Mouse (Mus musculus) forebrain, embryonic 13.5 days (tissue): ENCODE results near the gene Bloc1s5. TPM values are rescaled to one million over a fixed set of nuclear protein-coding genes. Genes with fewer than 3 reads are reported as not detected.

Experiments used
- ATAC-seq: fragments of 200-750 bp; cut with Nextera tagmentation; 2 replicates; pipeline ENCODE4 v1.8.0; 2017
- H3K27ac ChIP-seq: fragments of 300-500 bp; sonication (generic); 2 replicates; pipeline ENCODE4 v1.5.1; 2015; ENCODE audit warnings: inconsistent platforms, mild to moderate bottlenecking, moderate library complexity
- H3K27me3 ChIP-seq: fragments of 300-500 bp; sonication (generic); 2 replicates; pipeline ENCODE4 v1.6.1; 2015; ENCODE audit warnings: mild to moderate bottlenecking, inconsistent platforms
- H3K36me3 ChIP-seq: fragments of 300-500 bp; sonication (generic); 2 replicates; pipeline ENCODE4 v1.6.1; 2015; ENCODE audit warnings: mild to moderate bottlenecking, inconsistent platforms; ENCODE audit not compliant: poor library complexity, severe bottlenecking
- H3K4me1 ChIP-seq: fragments of 300-500 bp; sonication (generic); 2 replicates; pipeline ENCODE4 v1.6.1; 2015; ENCODE audit warnings: inconsistent platforms
- H3K4me2 ChIP-seq: fragments of 300-500 bp; sonication (generic); 2 replicates; pipeline ENCODE4 v1.6.1; 2015; ENCODE audit warnings: inconsistent platforms, mild to moderate bottlenecking, moderate library complexity
- H3K4me3 ChIP-seq: fragments of 300-500 bp; sonication (generic); 2 replicates; pipeline ENCODE4 v1.5.1; 2015; ENCODE audit warnings: mild to moderate bottlenecking, inconsistent platforms
- H3K9ac ChIP-seq: fragments of 300-500 bp; sonication (generic); 2 replicates; pipeline ENCODE4 v1.6.1; 2015; ENCODE audit warnings: mild to moderate bottlenecking, inconsistent platforms
- H3K9me3 ChIP-seq: fragments of 300-500 bp; sonication (generic); replicated peaks from 2 replicates; pipeline ENCODE4 v1.6.1; 2016; ENCODE audit warnings: inconsistent platforms
- WGBS: fragments of 180-500 bp; shearing (Covaris S2); methylation state at CpG from one replicate; pipeline ENCODE4 v1.1.7; 2015; 5-methylcytosine and 5-hydroxymethylcytosine counted together
- polyA plus RNA-seq: library from polyadenylated mRNA; unstranded; fragments of >200 nt; fragmentation: Nextera tagmentation; extraction: Ambion mirVana; gene quantifications from 2 replicates; pipeline ENCODE4 v1.2.1, GENCODE M21; 2015

Bloc1s5 gene
- polyA plus RNA-seq, 1 experiment from 2014 or later = 24.3 TPM

DNA sequence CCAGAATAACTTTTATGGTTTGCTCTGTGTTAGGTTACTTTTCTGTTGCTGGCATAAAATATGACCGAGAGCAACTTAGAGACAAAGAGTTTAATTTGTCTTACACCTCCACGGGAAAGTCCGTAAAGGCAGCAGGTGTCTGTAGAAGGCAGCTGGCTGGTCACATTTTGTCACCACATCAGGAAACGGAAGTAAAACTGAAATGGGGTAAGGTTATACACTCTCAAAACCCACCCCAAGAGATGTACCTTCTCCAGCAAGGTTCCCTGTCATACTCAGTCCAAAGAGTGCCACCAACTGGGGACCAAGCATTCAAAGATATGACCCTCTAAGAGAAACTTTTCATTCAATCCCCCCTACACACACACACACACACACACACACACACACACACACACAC is 88.2 kb downstream of the Bloc1s5 start:
- H3K36me3 ChIP-seq = no peaks in the 10 kb centered on the region
- no peak for ATAC-seq
- no peak overlapping the region for H3K9ac ChIP-seq

DNA sequence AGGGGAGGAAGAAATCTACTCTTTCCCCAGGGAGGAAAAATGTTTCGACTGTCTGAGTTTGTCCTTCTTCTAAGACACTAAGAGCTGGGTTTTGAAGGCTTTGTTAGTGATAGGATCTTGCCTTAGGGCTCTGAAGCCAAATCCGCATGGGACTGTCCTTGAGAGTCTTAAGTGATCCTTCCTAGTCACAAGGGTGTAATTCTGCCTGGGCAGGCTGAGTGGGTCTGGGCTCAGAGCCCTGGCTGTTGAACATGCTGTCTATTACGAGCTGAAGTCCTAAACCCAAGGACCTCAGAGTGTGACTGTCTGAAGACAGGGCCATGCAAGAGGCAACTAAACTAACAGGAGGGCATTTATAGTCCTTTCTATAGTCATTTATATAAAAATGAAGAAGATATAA is 89.4 kb downstream of the Bloc1s5 start:
- Histone ChIP-seq H3K9me3 (no peaks in the 10 kb centered on the region), H3K9ac (no peak overlapping the region), H3K4me1 (0 out of 2 replicates have a peak, but pooled peaks cover 3% of the 10 kb centered on the region), H3K4me2 (no peak overlapping the region), H3K4me3 (no peak overlapping the region), H3K27ac (no peak overlapping the region), H3K36me3 (no peaks in the 10 kb centered on the region), H3K27me3 (no peaks in the 10 kb centered on the region)
- 78% methylated on average over 3 of the region's 3 CpGs for WGBS
- no peak for ATAC-seq

More for the DNA sequence above, 88.2 kb downstream of the Bloc1s5 start:
- Histone ChIP-seq H3K9me3 (no peaks in the 10 kb centered on the region), H3K4me1 (0 out of 2 replicates have a peak, but pooled peaks cover 3% of the 10 kb centered on the region), H3K4me2 (no peak overlapping the region), H3K27me3 (no peaks in the 10 kb centered on the region), H3K4me3 (no peak overlapping the region), H3K27ac (no peak overlapping the region)
- 93% methylated on average over 4 of the region's 4 CpGs for WGBS

- Histone ChIP-seq H3K27ac (no peak overlapping the region), H3K4me2 (no peak overlapping the region), H3K27me3 (no peaks in the 10 kb centered on the region), H3K9ac (no peak overlapping the region), H3K36me3 (no peaks in the 10 kb centered on the region), H3K9me3 (no peaks in the 10 kb centered on the region), H3K4me1 (0 out of 2 replicates have a peak, but pooled peaks cover 3% of the 10 kb centered on the region), H3K4me3 (no peak overlapping the region)
- 89% methylated on average over 8 of the region's 8 CpGs for WGBS
- no peak for ATAC-seq
Measured at GRCm38 (mm10) chr13:38544769-38545445, 90.0 kb downstream of the Bloc1s5 start.

DNA sequence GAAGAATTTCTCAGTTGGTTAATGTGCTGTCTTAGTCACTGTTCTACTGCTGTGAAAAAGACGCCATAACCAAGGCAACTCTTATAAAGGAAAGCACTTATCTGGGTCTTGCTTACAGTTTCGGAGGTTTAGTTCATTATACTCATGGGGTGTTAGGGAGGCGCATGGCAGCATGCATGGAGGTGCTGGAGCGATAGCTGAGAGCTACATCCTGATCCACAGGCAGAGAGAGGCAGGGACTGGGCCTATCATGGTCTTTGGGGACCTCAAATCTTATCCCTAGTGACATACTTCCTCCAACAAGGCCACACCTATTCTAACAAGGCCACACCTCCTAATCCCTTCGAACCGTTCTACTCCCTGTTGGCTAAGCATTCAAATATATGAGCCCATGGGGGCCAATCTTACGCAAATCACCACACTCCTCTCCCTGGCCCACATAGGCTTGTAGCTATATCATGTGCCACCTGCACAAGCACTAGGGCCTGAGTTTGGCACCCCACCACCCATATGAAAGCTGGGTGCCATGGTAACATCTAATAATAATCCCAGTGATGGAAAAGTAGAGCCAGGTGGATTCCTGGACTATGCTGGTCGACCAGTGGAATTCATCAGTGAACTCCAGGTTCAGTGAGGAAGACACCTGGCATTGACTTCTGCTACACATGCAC is 91.3 kb downstream of the Bloc1s5 start:
- Histone ChIP-seq H3K27me3 (no peaks in the 10 kb centered on the region), H3K4me2 (no peak overlapping the region), H3K27ac (no peak overlapping the region), H3K9me3 (no peaks in the 10 kb centered on the region), H3K9ac (no peak overlapping the region), H3K4me1 (0 out of 2 replicates have a peak, but pooled peaks cover 3% of the 10 kb centered on the region), H3K4me3 (no peak overlapping the region), H3K36me3 (no peaks in the 10 kb centered on the region)
- ATAC-seq = no peak
- WGBS = 65% methylated on average over 8 of the region's 8 CpGs

Other genes with a start within 250 kb of the Bloc1s5 start
- gene Txndc5, start 106.3 kb downstream of the Bloc1s5 start, polyA plus RNA-seq = 57.6 and 66.7 TPM in 2 replicates
- gene Eef1e1, start 23.9 kb upstream of the Bloc1s5 start, polyA plus RNA-seq = 77.6 and 85.1 TPM in 2 replicates